Mouse (Mus musculus) forelimb bud, embryonic 11.5 days (tissue): ENCODE measurements around the gene Ccdc18.
"Not testable (repeated sequence)": the region's sequence is repeated elsewhere in the genome, so short reads cannot be mapped to it uniquely, and the experiment has no call there.

Experiments used
- DNase-seq: peaks from one replicate; pipeline ENCODE4 v3.0.0-alpha.2; 2012; ENCODE audit warnings: low read depth, low spot score

Ccdc18 gene

DNA sequence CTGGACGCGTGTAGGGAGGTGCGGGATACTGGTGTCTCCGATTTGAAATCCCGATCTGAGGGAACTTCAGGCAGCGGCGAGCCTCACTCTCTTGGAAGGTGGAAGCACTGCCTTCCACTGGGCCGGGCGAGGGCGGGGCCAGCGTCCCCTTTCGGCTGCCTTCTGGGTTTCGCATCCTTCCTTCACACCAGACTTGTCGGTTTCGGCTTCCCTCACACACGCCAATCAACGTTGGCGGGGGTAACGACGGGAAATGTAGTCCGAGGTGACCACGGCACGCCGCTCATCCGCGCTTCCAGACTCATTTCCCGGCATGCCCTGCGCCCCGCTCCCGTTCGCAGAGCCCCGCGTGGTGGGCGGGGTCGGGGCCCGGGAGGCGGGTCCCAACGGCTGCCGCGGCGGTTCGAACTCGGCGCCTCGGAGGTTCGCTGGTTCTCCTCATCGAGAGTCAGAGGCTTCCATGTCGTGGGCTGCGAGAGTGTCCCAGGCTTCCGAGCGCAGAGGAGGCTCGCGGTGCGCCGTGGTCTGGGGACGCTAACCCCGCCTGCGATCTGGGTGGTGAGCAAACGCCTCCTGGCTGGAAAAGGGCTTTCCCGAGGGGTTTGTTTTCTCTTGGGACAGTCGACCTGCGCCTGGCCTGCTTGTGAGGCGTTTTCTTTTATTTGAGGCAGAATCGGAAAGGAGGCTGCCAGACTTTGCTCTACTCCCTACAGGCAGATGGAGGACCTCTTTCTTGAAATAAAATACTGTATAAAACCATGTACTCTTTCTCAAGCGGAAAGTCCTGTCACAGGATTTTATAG, at the start of gene Ccdc18, which contains the start of gene Tmed5:
TSS of gene Ccdc18 (plus strand) at position 435 of the 803 bp plus-strand sequence.
TSS of gene Tmed5 (minus strand) at position 180 of the 803 bp plus-strand sequence.
- peak; percentile 98 for DNase-seq

DNA sequence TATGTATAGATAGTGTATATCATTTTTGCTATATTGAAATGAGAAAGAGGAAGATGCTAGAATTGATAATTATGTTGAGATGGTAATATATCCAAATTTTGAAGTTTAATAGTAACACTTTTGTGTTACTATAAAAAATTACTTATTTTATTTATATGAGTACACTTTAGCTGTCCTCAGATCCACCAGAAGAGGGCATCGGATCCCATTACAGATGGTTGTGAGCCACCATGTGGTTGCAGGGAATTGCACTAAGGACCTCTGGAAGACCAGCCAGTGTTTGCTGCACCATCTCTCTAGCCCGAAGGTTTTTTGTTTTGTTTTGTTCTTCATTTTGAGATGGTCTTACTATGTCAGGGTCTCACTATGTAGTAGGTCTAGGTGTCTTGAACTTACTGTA, 47.2 kb upstream of the Ccdc18 start:
- DNase-seq: no peak

DNA sequence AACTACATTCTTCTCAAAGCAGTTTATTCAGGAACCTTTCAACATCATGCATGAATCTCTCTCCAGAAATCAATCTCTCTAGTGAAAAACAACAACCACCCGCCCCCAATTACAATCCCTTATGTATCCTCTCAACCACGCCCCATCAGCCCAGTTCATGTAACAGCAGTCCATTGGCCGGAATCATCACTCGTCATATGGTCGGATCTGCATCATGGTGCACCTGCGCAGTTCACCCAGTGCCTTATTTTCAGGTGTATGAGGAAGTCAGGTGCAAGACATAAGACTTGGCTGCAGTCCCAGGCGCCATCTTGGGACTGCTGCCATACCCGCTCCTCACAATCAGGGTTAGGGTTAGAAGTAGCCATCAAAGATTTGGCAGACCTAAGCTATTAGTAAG, 39.9 kb upstream of the Ccdc18 start:
- DNase-seq: not testable (repeated sequence)

DNA sequence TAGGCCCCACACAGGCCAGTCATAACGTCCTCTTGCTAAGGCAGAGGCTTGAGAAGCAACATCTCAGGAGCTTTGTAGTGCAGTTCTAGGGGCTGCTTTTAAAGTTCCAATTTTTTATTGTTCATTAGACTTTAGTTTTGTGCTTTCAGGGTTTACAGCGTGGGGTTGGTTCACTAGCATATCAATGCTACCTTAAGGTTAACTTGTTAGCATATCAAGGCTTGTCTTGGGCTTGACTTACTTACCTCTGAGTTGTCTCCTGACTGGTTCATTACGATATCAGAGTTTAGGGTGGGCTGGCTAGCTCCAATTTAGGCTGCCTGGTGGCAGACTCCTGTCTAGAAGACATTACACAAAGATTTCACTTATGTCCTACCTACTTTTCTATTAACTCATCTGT, 35.0 kb upstream of the Ccdc18 start:
- no peak for DNase-seq

DNA sequence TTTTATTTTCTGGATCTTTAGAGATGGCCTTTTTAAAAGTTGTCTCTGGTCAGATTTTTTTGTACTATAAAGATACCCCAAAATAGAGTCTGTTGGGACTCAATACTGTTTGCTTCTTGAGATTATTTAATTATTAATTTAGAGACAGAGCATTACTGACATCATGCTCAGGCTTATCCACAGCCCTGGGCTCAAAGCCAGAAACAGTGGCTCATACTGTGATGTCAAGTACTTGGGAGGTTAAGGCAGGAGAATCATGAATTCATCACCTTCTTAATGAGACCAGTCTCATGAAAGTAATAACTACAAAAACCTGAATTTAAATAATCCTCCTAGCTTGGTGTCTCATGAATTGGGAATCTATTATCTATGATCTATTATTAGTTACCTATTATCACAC, 32.5 kb upstream of the Ccdc18 start:
- DNase-seq: no peak

DNA sequence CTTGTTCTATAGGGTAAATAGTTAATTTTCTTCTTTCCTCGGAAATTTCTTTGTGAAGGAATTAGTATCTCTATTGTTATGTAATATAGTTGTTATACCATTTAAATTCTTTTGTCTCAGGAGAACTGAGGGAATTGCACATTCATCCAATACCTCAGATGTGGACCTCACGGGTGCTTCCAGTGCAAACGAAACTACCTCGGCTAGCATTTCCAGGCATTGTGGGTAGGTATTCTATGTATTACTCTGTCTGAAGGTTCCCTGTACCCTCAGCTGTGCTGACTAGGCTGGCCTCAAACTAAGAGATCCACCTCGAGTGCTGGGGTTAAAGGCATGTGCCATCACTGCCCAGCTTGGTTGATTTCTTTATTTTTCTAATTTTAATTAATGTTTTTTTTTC, 28.4 kb upstream of the Ccdc18 start:
- DNase-seq: no peak

DNA sequence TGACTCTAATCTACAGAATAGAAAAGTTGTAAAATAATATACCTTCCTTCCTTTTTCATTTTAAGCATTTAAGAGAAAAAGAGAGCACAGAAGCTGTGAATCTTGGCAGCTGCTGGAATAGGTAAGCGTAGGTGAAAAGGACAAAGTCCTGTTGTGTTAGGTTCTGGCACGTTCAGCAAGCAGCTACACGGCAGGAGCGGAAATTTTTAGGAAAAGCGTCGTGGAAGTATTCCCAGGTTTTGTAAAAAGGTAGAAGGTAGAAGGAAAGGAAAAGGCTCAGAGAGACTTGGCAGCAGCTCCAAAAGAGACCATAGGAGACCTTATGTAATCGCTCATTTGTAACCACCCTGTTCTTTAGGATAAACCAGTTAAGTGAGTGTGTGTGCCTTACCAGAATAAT, 23.3 kb upstream of the Ccdc18 start:
- no peak for DNase-seq

DNA sequence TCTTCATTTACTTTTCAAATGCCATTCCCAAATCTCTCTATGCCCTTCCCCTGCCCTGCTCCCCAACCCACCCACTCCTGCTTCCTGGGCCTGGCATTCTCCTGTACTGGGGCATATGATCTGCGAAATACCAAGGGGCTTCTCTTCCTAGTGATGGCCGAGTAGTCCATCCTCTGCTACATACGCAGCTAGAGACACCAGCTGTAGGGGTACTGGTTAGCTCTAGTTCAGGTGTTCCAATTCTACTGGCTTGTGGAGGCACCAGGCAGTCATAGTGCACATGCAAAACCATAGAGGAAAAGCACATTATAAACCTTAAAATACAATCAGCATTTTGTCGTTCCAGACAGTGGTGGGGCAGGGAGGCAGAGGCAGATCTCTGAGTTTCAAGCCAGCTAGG, 15.0 kb upstream of the Ccdc18 start:
- DNase-seq: no peak

DNA sequence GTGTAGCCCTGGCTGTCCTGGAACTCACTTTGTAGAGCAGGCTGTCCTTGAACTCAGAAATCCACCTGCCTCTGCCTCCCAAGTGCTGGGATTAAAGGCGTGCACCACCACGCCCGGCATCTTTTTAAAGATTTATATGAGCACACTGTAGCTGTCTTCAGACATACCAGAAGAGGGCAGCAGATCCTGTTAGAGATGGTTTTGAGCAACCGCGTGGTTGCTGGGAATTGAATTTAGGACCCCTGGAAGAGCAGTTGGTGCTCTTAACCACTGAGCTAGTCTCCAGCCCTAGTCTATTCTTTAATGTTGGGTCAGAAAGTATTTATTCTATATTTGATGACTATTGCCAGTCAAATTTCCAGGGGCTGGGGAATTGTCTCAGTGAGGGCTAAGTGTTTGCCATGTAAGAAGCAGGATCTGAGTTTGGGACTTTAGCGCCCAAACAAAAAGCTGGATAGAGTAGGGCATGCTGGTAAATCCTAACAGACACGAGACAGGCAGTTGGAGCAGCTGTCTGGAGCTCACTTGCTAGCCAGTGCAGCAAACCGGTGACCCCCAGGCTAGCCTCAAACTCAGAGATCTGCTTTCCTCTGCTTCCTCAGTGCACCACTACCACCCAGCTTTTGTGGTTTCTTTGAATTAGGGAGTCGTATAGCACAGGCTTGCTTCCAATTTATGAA, 12.3 kb upstream of the Ccdc18 start:
- DNase-seq: no peak

DNA sequence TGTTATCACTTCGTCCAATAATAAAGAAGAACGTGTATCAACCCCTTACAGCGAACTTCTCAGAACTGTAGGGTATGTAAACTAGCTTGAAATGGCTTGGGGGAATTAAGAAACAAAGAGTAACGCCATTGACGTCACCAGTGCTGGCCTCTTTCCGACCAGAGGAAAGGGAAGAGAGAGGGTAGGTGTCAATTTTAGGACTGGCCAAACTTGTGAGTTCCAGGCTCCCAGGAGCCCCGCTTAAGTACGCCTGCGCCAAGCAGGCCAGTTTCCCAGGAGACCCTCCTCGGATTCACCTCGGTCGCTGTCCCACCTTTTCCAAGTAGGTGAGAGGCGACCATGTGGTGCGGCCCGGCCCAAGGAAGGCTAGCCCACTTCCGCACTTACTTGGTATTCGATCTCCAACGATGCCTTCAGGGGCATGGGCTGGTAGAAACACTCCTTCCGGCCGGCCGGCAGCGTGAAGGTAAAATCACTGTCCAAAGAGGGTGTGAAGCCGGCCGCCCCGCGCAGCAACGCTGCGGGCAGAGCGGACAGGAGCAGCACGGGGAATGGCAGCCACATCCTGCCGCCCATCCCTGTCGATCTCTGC, 730 bp upstream of the Ccdc18 start:
- DNase-seq: peak; percentile 49

DNA sequence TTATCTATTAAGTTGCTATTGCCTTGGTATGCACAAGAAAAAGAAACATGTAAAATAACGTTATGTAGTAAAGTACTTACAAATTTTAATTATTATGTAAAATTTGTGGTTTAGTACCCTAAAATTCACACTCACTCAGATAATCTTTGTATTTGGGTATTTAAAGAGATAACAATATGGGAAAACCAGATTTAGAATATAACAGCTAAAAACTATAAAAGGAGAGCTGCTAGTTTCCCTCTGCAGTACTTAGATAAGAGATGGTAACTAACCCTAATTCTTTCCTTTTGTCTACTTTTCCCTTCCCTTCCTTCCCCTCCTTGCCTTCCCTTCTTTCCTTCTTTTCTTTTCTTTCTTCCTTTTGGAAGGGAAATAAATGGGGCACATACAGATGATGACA, 19.9 kb downstream of the Ccdc18 start:
- DNase-seq: no peak

DNA sequence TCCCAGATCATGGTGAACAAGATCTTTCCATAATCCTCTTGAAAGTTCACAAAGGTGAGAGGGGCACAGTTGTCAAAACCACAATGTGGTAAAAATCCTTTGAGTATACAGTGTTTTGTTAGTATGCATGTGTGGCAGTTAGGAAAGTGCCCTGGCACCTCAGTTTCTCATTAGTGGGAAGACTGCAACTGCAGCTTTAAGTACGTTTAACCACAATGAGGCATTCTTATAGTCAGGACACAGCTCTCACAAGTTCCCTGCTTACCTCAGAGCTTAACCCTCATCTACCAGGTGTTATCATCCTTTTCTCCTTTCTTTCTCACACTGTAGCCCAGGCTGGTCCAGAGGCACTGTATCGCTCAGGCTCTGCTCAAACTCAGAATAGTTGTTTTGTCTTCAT, 28.1 kb downstream of the Ccdc18 start:
- DNase-seq: no peak

DNA sequence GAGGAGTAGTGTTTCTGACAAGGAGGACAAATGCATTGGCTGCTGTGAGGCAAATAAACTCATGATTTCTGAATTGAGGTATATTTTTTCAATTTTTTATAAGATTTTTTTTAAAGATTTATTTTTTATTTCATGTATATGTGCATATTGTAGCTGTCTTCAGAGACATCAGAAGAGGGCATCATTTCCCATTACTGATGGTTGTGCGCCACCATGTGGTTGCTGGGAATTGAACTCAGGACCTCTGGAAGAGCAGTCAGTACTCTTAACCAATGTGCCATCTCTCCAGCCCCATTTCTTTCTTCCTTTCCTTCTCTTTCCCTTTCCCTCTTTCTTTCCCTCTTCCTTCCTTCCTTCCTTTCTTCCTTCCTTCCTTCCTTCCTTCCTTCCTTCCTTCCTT, 31.0 kb downstream of the Ccdc18 start:
- DNase-seq: no peak

DNA sequence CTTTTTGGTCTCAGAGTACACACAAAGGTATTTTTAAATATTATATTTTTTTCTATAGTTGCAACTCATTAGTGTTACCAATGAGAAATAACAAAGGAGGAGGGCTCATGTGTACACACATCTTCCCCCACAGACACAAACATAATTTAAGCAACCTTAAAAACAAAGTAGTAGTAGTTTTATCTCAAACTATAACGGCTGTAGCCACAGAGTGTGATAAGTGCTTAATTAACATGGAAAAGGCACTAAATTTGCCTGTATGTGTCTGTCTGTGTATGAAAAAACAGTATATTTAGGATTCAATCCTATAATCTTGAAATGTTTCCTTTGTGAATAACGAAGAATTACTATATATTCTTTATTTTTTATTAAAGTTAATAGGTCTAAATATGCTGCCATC, 51.4 kb downstream of the Ccdc18 start:
- DNase-seq: no peak

DNA sequence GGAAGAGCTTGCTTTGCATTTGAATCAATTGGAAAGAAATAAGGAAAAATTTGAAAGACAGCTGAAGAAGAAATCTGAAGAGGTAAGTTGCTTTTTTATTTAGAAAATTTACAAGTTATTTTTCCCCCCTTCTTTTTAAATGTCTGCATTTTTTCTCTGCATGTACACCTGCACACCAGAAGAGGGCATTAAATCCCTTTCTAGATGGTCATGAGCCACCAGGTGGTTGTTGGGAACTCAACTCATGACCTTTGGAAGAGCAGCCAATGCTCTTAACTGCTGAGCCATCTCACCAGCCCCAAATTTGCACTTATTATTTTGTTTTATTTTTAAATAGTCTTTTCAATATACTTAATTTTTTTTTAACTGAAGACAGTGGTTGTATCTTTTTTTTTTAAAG, 56.3 kb downstream of the Ccdc18 start:
- no peak for DNase-seq

DNA sequence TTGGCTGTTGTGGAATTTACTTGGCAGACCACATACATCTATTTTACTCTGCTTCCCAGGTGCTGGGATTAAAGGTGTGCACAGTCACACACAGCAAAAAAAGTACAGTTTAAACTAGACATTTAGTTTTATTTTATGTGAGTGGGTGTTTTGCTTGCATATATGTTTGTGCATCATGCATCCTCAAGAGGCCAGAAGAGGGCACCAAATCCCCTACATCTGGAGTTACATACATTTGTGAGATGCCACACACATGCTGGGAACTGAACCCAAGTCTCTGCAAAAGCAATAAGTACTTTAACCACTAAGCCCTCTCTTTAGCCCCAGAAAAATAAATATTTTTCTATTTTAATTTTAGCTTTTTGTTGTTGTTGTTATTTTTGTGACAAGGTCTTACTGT, 73.3 kb downstream of the Ccdc18 start:
- DNase-seq: no peak

DNA sequence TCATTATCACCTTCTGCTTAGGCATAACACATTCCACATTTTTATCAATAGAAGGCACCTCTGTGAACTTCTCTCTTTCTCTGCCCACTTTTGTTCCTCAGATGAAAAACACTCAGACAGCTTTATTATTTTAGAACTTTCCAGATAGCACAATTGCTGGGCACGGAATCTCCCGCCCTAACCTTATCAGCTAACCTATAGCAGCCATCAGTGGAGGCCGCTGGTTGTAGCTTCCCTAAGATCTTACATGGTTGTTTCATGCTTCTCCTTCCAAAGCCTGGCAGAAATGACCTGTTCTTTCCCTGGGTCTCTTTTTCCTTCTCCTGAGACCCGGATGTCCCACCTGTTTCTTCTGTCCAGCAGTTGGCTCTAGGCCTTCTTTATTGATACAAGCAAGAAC, 78.8 kb downstream of the Ccdc18 start:
- no peak for DNase-seq

DNA sequence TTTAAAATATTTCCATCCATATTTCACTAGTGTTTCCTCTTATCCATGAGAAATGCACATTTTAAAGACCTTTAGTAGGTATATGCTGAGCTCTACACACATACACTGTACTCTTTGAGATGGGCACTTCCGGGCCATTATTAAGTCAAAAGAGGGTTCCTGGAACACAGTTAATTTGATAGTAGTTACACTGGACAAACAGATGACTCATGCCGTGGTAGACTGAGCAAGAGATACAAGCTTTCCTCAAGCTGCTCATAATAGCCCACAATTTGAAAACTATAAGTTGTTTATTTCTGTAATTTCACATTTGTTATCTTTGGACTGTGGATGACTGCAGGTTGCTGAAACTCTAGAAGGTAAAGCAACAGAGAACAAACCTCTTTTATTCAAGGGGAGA, 82.3 kb downstream of the Ccdc18 start:
- DNase-seq: no peak

DNA sequence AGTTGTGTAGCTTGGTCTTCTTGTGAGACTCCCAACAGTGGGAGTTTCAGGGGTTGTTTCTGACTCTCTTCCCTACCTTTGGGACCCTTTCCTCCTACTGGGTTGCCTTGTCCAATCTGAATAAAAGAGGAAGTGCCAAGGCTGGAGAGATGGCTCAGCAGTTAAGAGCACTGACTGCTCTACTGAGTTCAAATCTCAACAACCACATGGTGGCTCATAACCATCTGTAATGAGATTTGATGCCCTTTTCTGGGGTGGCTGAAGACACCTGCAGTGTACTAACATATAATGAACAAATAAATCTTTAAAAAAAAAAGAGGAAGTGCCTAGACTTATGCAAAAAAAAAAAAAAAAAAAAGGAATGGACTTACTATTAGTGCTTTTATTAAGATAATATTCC, 91.4 kb downstream of the Ccdc18 start:
- no peak for DNase-seq

DNA sequence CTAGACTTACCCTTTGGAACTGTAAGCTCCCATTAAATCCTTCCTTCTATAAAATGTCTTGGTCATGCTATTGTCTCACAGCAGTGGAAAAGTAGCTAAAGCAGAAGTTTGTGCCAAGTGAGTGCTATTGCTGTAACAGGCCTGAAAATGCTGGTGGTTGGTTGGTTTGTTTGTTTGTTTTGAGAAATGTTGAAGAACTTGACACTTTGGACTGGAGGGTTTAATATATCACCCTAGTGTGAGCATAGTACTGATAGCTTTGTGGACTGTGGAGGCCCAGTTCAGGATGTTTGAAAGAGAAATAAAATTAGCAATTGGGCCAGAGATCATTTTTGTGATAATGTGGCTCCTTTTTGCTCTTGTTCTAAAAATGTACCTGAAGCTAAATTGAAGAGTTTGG, 93.5 kb downstream of the Ccdc18 start:
- no peak for DNase-seq

DNA sequence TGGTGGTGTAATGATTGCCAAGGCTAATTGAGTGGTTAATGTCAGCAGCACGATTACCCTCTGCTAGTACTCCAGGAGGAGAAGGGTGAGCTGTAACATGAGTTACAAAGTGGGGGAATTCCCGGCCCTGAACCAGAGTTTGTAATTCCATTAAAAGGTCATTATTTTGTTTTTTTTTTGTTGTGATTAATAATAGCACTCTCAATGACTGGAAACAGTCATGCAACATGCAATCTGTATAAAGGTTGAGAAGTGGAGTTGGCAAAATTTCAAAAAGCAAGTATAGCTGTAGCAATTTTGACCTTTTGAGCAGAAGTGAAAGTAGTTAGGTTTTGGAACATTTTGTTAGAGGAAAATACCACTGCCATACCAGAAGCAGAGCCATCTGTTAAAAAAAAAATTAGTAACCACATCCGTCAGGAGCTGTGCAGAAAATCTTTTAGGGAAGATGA, 113.7 kb downstream of the Ccdc18 start:
- no peak for DNase-seq

DNA sequence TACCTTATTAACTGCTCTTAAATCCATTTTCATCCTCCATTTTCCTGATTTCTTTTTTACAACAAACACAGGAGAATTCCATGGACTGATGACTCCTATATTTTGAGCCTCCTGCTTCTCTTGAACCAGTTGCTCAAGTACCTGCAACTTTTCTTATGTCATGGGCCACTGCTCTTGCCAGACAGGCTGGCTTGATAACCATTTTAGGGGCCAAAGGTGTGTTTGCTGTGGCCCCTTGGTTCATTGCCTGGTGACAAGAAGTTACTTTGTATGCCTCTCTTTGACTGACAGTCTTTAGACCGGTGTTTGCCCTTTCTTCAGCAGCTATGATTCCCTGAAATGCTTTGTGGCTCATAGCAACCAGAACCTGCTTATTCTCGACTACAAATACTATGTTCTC, 117.4 kb downstream of the Ccdc18 start:
- no peak for DNase-seq

DNA sequence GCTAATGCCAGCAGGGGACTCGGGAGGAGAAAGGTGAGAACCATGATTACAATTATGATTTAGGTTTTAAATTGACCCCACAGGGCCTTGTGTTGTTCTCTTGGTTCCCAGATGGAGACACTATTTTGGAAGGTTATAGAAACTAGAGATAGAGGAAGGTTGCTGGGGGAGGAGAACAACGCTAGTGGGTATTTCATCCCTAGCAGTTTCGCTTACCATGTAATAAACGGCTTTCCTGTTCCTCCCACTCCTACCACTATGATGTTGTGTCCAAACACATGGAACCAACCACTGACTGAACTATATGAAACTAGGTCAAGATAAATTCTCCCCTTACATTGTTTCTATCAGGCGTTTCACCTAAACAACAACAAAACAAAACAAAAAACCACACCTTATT, 122.6 kb downstream of the Ccdc18 start:
- DNase-seq: no peak
